Mouse (Mus musculus) lung, adult 2 months (tissue): Measurements from ENCODE around the gene Cpne9.

Experiments used
- CTCF ChIP-seq: fragments of 200-500 bp; IDR thresholded peaks from 2 replicates; pipeline ENCODE4 v1.5.1; 2011; ENCODE audit warnings: mild to moderate bottlenecking, low read length, control low read depth; ENCODE audit not compliant: insufficient read depth
- POLR2A ChIP-seq: fragments of 200-500 bp; IDR thresholded peaks from 2 replicates; pipeline ENCODE4 v1.6.1; 2011; ENCODE audit warnings: low read depth, mild to moderate bottlenecking, control low read depth, low read length, borderline replicate concordance; ENCODE audit errors: extremely low read depth

DNA sequence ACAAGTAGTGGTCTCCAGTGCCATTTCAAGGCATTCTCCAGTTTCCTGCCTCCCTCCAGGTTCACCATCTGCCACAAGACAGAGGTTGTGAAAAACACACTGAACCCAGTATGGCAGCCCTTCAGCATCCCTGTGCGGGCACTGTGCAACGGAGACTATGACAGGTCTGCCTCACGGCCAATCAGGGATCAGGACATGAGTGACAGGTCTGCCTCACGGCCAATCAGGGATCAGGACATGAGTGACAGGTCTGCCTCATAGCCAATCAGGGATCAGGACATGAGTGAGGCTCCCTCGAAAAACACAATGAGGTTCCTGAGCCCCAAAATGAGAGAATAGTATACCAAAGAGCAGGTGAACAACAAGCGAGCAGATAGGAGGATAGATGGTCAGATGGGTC is 8.2 kb downstream of the Cpne9 start:
- TF ChIP-seq POLR2A (no peak), CTCF (no peak)
